Mouse (Mus musculus): Measurements from ENCODE around the gene Klk7. TPM values are rescaled to one million over a fixed set of nuclear protein-coding genes. Genes with fewer than 3 reads are reported as not detected.

The Klk7 gene
- under 1 TPM; 0.29 to 0.62 TPM for total RNA-seq (2021)
- long read RNA-seq: 0 reads

DNA sequence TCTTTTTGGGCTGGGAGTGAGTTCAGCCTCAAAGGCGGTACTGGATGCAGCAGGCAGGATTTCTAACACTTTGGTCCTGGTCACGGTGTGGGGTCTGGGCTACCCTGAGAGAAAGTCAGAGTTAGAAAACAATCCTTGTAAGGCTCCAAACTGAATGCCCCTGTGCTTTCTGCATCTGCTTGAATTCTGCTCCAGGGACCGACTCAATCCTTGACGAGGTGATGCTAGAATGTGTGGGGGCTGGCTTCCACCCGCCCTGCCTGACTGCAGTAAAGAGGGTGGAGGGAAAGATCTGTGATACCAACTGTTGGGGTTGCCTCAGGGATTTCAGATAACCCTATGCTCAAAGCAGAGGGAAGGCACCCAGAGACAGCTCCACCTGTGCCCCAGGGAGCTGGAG, at the start of gene Klk7:
Gene Klk7 (plus strand): TSS at position 301 of the 400 bp plus-strand sequence.
- DNase-seq (ENCODE audit: low spot score in 2 of 2): no peak

DNA sequence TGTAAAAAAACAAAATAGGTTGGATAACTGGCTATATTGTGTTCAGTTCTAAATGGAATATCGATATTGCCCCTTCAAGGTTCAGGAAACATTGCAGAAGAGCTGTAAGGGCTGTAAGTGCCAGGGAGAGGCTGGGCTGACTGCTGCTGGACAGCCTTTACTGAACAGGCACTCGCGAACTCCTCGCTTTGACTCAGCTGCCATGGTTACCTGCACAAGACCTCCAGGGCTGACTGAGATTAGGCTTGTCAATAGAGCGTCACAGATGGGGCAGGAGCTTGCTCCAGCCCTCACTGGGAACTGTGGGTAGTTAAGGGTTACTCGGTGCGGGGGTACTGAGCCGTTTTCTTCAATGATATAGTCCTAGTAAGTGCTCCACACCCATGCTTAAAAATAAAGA, 44.6 kb upstream of the Klk7 start:
- no peak for DNase-seq (ENCODE audit: low spot score in 2 of 2)

DNA sequence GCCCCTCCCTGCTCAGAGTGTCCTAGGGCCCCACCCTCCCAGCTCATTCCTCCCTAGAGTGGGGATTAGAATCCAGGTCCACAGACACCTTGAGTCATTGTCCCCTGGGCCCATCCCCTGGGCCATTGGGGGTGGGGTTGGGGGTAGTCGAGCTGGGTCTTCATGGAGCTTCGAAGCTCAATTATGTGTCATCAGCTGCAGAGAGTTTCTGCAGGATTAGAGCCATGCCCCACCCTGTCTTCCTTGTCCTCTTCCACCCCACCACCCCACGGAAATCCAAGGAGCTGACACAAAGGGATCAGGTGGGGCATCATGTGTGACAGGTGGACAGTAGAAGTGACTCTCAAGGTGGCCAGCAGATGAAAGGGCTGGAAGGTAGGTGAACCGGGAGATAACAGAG, 42.5 kb upstream of the Klk7 start, which contains the start of gene Klk12:
Gene Klk12 (plus strand): TSS at position 301 of the 400 bp plus-strand sequence.
- DNase-seq (ENCODE audit: low spot score in 2 of 2): no peak

DNA sequence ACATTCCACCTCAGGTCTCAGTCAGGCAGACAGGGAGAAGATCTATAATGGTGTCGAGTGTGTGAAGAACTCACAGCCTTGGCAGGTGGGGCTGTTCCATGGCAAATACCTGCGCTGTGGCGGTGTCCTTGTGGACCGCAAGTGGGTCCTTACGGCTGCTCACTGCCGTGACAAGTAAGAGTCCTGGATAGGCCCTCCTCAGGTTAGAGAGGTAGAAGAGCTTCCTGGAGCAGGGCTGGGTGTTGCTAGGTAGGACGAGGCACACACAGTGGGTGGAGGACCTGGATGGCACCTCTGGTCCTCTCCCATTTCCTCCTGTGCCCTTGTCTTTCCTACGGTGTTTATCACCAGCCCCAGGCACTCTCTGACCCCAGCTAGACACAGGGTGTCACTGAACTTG, 41.5 kb upstream of the Klk7 start:
- peak in 1 of 2 experiments; percentile 4 for DNase-seq (ENCODE audit: low spot score in 2 of 2)

DNA sequence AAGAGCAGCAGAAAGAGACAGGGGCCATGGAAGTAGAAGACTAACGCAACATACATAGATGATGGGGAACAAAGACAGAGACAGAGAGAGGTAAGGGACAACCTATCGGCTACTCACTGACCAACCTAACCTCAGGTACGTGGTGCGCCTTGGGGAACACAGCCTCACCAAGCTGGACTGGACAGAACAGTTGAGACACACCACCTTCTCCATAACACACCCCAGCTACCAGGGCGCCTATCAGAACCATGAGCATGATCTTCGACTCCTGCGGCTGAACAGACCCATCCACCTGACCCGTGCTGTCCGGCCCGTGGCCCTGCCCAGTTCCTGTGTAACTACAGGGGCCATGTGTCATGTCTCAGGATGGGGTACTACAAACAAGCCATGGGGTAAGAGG, 40.4 kb upstream of the Klk7 start:
- DNase-seq (ENCODE audit: low spot score in 2 of 2): peak in 1 of 2 experiments; percentile 5

DNA sequence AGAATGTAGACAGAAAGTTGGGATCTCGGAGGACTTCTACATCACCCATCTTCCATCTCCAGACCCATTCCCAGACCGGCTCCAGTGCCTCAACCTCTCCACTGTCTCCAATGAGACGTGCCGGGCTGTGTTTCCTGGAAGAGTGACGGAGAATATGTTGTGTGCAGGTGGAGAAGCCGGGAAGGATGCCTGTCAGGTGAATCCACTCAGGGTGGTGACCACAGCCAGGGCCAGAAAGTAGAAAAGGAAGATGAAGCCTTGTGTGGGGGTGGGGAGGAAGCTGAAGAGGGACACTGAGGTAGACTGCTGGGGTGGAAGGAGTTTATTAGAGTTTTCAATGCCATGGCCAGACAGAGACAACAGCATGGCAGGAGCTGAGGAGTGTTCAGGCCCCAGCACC, 39.2 kb upstream of the Klk7 start:
- DNase-seq (ENCODE audit: low spot score in 2 of 2): peak in 1 of 2 experiments; percentile 4

DNA sequence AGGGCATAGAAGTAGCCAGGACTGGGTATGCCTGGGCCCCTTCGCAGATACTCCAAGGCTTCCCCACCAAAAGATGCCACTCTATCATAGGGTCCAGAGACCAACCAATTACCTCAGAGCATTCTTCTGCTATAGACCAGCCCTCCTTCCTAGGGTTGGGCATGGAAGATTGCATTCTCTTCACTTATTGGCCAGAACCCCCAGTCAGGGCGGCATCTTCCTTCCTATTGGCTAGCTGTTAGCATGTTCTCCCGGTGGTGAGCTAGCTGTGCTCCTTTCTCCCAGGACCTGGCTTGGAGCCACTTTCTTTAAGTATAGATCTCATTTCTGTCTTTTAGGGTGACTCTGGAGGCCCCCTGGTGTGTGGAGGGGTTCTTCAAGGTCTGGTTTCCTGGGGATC, 38.2 kb upstream of the Klk7 start:
- DNase-seq (ENCODE audit: low spot score in 2 of 2): peak in 1 of 2 experiments; percentile 6

DNA sequence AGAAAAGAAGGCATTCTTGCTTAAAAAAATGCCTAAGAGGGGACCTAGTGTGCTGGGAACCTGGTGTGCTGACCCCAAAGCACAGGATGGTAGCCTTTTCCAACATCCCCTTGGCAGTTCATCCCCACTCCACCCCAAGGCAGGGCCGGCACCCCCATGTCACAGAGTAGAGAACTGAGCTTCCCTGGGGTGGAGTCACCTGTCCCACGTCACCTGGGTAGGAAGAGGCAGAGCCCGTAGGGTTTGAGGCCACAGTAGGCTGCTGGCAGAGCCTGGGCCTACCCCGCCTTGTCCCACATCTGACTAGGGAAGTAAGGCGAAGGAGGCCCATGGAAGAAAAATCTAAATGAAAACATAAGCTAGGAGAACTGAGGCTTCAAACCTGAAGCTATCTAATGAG, 36.7 kb upstream of the Klk7 start, which contains the start of gene Klk11:
Gene Klk11 (plus strand): TSS at position 241 of the 400 bp plus-strand sequence.
- DNase-seq (ENCODE audit: low spot score in 2 of 2): peak in 1 of 2 experiments; percentile 3

DNA sequence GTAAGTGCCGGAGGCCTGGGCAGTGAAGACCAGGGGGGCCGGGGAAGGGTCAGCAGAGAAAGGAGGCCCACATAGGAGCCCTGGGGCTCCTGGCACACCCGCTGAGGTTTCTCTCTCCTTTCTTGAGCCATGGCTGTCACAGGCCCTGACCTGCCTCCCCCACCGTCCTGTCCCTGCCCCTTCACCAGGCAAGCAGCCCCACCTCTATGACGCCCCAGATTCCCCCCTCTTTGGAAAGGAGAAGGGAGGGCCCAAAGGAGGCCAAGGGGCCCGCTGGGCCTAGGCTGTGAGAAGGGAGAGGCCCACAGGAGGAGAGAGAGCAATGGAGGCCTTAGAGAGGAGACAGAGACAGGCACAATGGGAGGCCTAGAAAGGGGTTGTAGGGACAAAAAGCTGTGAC, 36.3 kb upstream of the Klk7 start:
- DNase-seq (ENCODE audit: low spot score in 2 of 2): peak in 1 of 2 experiments; percentile 5

DNA sequence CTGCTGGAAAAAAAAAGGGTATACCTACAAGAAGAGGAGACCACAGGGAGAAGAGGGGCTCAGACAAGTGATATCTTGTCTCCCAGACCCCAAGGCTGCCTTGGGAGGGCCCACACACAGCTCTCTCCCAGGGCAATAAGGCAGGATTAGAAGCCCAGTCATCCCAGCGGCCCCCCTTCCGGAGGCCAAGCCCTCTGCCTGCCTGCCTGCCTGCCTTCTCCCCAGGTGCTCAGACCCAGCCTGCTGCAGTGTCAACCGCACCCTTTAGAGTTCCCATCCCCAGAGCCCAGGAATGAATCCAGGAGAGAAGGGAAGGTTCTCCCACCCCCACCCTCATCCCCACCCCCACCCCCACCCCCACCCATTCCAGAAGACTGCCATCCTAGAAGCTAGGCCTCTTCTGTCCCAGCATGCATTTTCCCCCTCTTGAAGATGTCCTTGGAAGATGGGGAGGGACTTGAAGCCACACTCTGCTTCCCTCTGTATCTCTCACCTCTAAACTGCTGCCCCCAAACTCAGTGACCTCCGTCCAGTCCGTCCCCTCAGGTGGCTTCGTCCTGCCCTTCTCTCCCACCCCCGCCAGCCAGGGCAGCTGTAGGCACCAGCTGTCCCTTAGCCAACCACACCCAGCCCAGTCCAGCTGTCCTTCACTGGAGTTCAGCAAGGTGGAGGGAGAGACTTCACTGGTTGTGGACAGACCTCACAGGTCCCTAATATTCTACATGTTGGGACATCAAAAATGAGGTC, 35.6 kb upstream of the Klk7 start:
- peak in 1 of 2 experiments; percentile 5 for DNase-seq (ENCODE audit: low spot score in 2 of 2)

DNA sequence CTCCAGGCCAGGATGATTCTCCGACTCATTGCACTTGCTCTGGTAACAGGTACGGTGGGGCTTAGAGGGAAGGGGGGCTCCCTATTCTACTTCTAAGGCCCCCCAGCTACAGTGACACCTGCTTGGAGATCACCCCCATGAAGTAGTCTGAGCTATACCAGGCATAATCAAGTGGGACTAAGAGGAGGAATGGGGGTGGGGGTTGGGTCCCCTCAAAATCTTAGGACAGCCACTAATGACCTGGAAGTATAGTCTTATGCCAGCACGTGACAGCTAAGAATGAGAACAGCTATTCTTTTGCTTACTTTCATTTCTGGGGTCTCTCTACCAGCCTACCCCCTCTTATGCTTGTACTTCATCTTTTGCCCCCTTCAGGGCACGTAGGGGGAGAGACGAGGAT, 34.6 kb upstream of the Klk7 start:
- DNase-seq (ENCODE audit: low spot score in 2 of 2): no peak

DNA sequence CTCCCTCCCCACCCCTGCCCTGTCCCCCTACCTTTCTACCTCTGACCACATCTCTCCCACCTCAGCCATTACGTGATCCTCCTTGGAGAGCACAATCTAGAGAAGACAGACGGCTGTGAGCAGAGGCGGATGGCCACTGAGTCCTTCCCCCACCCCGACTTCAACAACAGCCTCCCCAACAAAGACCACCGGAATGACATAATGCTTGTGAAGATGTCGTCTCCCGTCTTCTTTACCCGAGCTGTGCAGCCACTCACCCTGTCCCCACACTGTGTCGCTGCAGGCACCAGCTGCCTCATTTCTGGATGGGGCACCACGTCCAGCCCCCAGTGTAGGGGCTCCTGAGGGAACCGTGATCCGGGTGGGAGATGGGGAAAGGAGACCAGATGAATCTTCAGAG, 33.7 kb upstream of the Klk7 start:
- no peak for DNase-seq (ENCODE audit: low spot score in 2 of 2)

DNA sequence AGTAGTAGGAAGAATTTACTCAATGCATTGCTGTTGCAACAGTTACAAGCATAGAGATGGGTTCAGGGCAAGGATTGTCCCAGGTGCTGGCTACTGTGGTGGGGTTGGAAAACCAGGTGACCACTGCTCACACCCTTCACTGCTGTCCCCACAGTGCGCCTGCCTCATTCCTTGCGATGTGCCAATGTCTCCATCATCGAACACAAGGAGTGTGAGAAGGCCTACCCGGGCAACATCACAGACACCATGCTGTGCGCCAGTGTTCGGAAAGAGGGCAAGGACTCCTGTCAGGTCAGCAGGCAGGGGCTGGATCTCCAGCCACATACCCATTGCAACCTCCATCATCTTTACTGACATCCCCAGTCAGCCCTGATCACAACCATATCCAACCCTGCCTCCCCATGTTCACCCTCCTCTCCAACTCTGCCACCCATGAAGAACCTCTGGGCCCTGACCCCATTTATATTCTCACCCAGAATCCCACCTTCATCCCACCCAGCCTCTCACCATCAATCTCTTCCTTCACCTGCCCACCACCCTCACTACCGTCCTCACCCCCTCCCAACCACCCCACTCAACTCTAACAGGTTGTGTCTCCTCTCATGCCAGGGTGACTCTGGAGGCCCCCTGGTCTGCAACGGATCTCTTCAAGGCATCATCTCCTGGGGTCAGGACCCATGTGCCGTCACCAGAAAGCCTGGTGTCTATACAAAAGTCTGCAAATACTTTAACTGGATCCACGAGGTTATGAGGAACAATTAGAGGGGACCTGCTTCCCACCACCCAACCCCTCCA, 32.7 kb upstream of the Klk7 start:
- DNase-seq (ENCODE audit: low spot score in 2 of 2): peak in 1 of 2 experiments; percentile 0

DNA sequence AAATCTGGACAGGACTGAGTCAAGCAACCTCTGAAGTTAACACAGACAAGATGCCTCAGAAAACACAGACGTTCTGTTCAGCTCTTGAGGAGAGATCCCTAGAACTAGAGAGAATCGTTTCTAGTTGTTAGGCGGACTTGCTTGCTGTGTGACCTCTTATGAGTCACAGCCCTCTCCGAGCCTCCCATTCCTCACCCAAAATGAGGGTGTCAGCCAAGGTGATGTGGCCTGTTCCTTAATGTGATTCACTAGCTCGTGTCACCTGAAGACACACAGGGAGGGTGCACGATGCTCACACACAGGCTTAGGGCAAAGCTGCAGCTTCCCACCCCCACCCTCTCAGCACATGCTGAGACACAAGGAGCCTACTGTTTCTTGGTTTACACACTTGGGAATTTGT, 30.9 kb upstream of the Klk7 start:
- DNase-seq (ENCODE audit: low spot score in 2 of 2): no peak

DNA sequence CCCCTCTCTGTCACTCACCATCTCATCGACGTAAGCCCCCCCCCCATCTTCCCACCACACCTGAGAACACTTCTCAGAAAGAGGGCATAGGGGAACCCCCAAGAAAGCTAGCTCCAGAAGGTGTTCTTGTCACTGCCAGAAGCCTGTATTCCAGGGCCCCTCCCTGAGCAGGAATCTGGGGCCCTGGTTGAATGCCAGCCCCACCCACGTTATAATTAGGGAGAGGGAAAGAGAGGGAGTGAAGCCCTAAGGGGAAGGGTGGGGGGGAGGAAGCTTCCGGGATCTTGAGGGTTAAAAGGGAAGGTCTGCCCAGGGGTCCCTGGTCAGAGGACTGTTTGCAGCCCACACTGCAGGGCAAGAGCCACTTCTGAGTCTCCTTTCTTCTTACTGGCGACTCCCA, 30.3 kb upstream of the Klk7 start, which contains the start of gene Klk10:
Gene Klk10 (plus strand): TSS at position 290 of the 400 bp plus-strand sequence.
- DNase-seq (ENCODE audit: low spot score in 2 of 2): no peak

DNA sequence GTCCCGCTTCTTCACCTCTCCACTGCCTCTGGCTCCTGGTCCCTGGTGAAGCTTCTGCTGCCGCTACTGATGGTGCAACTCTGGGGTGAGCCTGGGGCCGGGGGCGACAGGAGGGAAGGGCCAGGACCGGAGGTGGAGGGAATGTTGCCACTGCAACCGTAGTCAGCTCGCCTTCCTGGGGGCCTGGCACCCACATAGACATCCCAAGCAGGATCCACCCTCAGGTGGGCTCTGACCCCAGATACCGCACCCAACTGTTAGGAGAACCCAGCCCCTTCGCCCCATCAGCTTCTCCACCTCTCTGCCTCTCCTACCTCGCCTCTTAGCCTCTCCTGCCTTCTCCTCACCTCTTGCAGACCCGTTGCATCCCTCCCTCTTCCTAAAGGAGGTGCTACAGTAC, 29.6 kb upstream of the Klk7 start:
- DNase-seq (ENCODE audit: low spot score in 2 of 2): no peak

DNA sequence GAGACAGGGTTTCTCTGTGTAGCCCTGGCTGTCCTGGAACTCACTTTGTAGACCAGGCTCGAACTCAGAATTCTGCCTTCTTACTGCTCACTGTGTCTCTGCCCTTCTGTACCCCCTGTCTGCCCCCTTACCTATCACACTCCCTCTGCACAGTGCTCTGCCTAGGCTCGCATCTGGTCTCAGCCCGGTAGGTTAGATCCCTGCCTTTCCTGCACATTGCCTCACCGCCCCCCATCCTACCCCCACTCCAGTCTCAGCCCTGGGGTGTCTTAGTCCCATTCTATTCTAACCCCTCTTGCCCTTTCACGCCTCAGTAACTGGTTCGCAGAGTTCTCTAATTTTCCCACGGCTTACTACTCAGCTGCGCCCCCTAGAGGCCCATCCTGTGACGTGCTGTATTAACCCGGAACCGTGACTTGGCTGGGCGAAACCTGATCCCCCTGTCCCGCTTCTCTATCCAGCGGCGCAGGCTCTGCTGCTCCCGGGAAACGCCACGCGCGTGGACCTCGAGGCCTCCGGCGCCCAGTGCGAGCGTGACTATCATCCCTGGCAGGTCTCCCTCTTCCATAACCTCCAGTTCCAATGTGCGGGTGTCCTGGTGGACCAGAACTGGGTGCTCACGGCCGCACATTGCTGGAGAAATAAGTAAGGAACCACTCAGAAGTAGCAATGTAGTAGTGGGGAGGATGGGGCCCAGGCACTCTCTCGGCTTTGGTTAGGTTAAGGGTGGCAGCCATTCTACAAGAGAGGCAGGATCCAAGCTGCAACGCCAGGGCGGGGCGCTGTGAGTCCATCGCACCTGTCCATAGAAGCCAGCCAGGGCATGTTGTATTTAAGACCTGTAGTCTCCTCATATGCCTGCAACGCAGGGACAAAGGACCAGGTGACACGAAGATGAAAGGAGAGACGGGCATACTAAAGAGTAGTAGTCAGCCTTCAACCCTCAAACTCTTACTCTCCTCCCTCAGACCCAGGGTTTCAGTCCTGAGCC, 28.5 kb upstream of the Klk7 start:
- DNase-seq (ENCODE audit: low spot score in 2 of 2): peak; percentile 83

DNA sequence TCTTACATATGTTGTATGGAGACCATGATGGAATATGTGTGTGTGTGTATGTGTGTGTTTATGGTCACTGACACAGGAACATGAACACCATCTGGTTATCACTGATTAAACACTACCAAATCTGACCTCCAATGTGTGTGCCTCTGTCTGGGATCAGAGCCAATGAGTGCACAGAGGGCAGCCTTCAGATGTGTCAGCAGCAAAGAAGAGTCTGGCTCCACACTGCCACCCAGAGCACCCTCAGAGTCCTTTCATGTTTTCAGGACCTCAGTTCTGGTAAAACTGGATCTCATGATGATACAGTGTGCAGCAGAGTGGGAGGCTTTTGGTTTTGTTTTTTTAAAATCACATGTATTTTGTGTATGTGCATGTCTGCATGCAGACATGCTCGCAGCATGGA, 25.8 kb upstream of the Klk7 start:
- DNase-seq (ENCODE audit: low spot score in 2 of 2): no peak

DNA sequence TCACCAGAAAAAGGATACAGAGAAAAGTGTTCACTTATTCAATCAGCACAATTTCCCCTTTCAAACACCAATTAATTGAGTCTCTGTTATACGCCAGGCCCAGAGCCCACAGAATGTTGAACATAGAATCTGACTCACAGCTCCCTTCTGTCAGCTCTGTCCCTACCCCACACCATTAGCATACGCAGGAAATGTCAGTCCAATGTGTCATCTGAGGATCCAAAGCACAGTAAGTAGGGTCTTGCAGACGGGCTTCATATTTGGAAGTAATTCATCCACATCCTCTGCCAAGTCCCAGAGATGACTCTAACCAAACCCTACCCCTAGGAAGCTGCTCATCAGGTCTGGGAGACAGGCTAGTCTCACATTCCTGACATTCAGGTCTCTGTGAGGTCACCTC, 23.0 kb upstream of the Klk7 start:
- DNase-seq (ENCODE audit: low spot score in 2 of 2): no peak

DNA sequence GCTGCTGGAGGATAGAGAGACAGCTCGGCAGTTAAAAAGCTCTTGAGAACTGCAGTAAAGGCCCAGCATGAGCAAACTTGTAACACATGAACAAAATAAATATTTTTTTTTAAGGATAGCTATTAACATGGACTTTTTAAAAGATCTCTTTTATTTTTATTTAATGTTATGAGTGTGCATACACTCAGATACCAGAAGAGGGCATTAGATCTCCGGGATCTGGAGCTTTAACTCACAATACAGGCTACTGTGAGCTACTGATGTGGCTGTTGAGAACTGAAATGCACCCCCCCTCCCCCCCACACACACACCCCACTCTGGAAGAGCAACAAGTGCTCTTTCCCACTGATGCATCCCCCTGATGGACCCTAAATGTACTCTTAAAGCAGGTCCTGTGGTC, 21.8 kb upstream of the Klk7 start:
- DNase-seq (ENCODE audit: low spot score in 2 of 2): no peak

DNA sequence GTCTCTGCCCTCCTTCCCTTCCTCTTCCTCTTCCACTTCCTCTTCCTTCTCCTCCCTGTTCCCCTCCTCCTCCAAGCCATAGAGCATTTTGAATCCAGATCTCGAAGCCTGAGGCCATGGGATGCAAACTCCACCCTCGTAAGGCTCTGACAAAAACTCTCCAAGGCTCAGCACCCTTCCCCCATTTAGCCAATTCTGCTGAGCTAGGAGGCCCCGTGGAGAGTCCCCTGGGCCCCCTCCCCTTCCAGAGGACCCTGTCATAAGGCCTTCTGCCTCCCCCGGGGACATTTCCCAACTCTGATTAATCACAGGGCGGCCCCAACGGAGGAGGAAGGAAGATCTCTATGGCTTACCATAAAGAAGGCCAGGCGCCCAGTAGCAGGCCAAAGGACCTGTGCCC, 19.5 kb upstream of the Klk7 start, which contains the start of gene Klk9:
Gene Klk9 (plus strand): TSS at position 301 of the 400 bp plus-strand sequence.
- no peak for DNase-seq (ENCODE audit: low spot score in 2 of 2)
